ENCODE assay signal across 8 mouse cellular contexts in genomic region chr4:136783552-136784150, GRCm38 (mm10). TPM values are rescaled to one million over a fixed set of nuclear protein-coding genes. Genes with fewer than 3 reads are reported as not detected.
DNase-seq lines count a peak whose midpoint lies in the region; ATAC-seq and TF ChIP-seq lines count a peak whose summit lies in the region.

No protein-coding gene starts in this region.

- H3K36me3 ChIP-seq in kidney, embryonic 15.5 days = no peaks in the 10 kb centered on the region
- no peaks in the 10 kb centered on the region; the same call in 1 of the 2 replicates for H3K36me3 ChIP-seq in midbrain, embryonic 13.5 days
- H3K36me3 ChIP-seq in thymus, adult 2 months (ENCODE audit: control insufficient read depth, insufficient read depth, low read length) = no peaks in the 10 kb centered on the region

- peaks cover 70% of the 10 kb centered on the region for H3K4me1 ChIP-seq in kidney, embryonic 15.5 days
- H3K4me1 ChIP-seq in midbrain, embryonic 13.5 days (replicated peaks) = peaks cover 81% of the 10 kb centered on the region
- H3K4me1 ChIP-seq in thymus, adult 2 months (replicated peaks; ENCODE audit: control insufficient read depth, insufficient read depth, low read length) = no peaks in the 10 kb centered on the region

- H3K4me3 ChIP-seq in kidney, embryonic 15.5 days (replicated peaks) = no peak overlapping the region
- no peak overlapping the region for H3K4me3 ChIP-seq in midbrain, embryonic 13.5 days (replicated peaks)
- H3K4me3 ChIP-seq in thymus, adult 2 months (ENCODE audit: control insufficient read depth, insufficient read depth, low read length) = no peak overlapping the region

- TF ChIP-seq POLR2A in thymus, adult 2 months (IDR thresholded peaks at IDR 0.05; ENCODE audit: control insufficient read depth, extremely low read depth, insufficient read depth, low read length, poor library complexity) = no peak

- H3K9ac ChIP-seq in kidney, embryonic 15.5 days = no peak overlapping the region
- H3K9ac ChIP-seq in midbrain, embryonic 13.5 days (replicated peaks) = peak overlapping the region; percentile 7

- no peaks in the 10 kb centered on the region for H3K9me3 ChIP-seq in kidney, embryonic 15.5 days (replicated peaks)
- no peaks in the 10 kb centered on the region for H3K9me3 ChIP-seq in midbrain, embryonic 13.5 days

- no peaks in the 10 kb centered on the region for H3K27me3 ChIP-seq in kidney, embryonic 15.5 days
- no peaks in the 10 kb centered on the region for H3K27me3 ChIP-seq in midbrain, embryonic 13.5 days
- no peaks in the 10 kb centered on the region for H3K27me3 ChIP-seq in thymus, adult 2 months (ENCODE audit: control insufficient read depth, insufficient read depth, low read length)

- H3K27ac ChIP-seq in kidney, embryonic 15.5 days = peak overlapping the region; percentile 69
- 0 out of 2 replicates have a peak overlapping the region, but pooled peaks have one; percentile 30 for H3K27ac ChIP-seq in midbrain, embryonic 13.5 days
- no peak overlapping the region for H3K27ac ChIP-seq in thymus, adult 2 months (ENCODE audit: control insufficient read depth, insufficient read depth, low read length)

- 10% methylated on average over 22 of the region's 22 CpGs for WGBS in kidney, embryonic 15.5 days
- WGBS in midbrain, embryonic 13.5 days = 60% methylated on average over 22 of the region's 22 CpGs
- WGBS in thymus, adult 2 months = 96% methylated on average over 22 of the region's 22 CpGs

- DNase-seq in cerebellum, postnatal 14 days = peak; percentile 69
- DNase-seq in Muller cell, postnatal 12 days (ENCODE audit: inconsistent ontology term) = peak; percentile 81
- DNase-seq in gastrocnemius, adult 18-20 months (ENCODE audit: low spot score) = peak; percentile 70
- no peak for DNase-seq in urinary bladder, postnatal 14 days (ENCODE audit: low spot score)
- no peak for DNase-seq in thymus, adult 2 months

- TF ChIP-seq CTCF in thymus, adult 2 months (IDR thresholded peaks at IDR 0.05; ENCODE audit: borderline replicate concordance, control insufficient read depth, extremely low read depth, insufficient read depth, low read length, poor library complexity) = no peak

- no peak for ATAC-seq in cerebellum, adult (ENCODE audit: insufficient number of reproducible peaks, low FRiP score, low TSS enrichment)
- peak; percentile 86 for ATAC-seq in kidney, embryonic 15.5 days (replicated peaks; ENCODE audit: low FRiP score)
- no peak for ATAC-seq in midbrain, embryonic 13.5 days

- peak overlapping the region; percentile 26 for H3K4me2 ChIP-seq in kidney, embryonic 15.5 days
- no peak overlapping the region for H3K4me2 ChIP-seq in midbrain, embryonic 13.5 days (replicated peaks)

RNA-seq across cellular contexts. Expression of gene Ephb2, which starts 52.1 kb away (rescaled TPM):
- under 1 TPM; 0.53 to 0.74 TPM for total RNA-seq in gastrocnemius, adult 18-20 months (2021)
- polyA plus RNA-seq in kidney, embryonic 15.5 days (2015; fragmentation: Nextera tagmentation; extraction: Ambion mirVana) = 7.1 and 8.7 TPM in 2 replicates
- 20.3 and 25.0 TPM in 2 replicates for polyA plus RNA-seq in midbrain, embryonic 13.5 days (2015; fragmentation: Nextera tagmentation; extraction: Ambion mirVana)
- 15.4 and 24.1 TPM in 2 replicates for polyA plus RNA-seq in thymus, adult 2 months (2012; rRNA removed)

Comparison
In these comparisons a context has a peak if more than half of its experiments do, and no peak if none do; other contexts are left out.
1. DNase-seq: peak in cerebellum, postnatal 14 days (2 of 2), Muller cell, postnatal 12 days (single experiment) and gastrocnemius, adult 18-20 months (single experiment); none in urinary bladder, postnatal 14 days (single experiment) and thymus, adult 2 months (single experiment).